Mouse (Mus musculus) right cerebral cortex, adult 2 months (tissue): ENCODE measurements around the gene Apba1.

Experiments used
- DNase-seq, 2 experiments: peaks; one replicate each; pipeline ENCODE4 v3.0.0; 2021 to 2022; ENCODE audit warnings: low spot score in 2 of 2

Gene Apba1

GRCm38 (mm10) chr19:23758554-23759321 is at the start of gene Apba1:
Gene Apba1, plus strand, starts transcription at chr19:23758887.
- peak; percentile 73 to 80 for DNase-seq

- no peak for DNase-seq
These were observed 12.2 kb upstream of the Apba1 start for GRCm38 (mm10) chr19:23746506-23746905.

GRCm38 (mm10) chr19:23757011-23757410 is 1.7 kb upstream of the Apba1 start:
- DNase-seq = no peak

DNA sequence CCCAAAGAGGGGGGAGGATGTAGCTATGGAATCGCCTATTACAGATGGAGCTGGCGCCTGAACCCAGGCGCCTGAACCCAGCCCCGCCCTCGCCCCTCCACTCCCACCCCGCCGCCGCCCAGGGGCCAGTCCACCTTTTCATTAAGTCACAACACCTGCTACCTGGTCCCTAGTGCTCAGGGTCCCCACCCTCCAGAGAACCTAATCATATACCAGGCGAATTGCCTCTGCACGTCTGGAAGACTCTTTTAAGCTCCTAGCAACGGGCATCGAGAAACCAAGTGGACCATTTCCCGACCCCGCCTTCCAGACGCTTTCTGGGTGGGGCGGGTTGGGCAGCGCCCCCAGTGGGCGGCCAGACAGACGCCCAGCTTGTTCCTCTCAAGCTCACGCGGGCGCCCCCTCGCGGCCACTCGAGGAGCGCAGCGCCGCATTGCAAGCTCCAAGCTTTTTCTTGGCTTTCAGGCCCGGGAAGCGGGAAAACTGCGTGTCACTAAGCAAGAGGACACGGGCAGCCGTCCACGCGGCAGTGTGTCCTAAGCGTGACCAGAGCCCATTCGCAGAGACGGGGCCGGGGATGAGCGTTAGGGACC is 630 bp upstream of the Apba1 start:
- DNase-seq = peak; percentile 95 to 96

DNA sequence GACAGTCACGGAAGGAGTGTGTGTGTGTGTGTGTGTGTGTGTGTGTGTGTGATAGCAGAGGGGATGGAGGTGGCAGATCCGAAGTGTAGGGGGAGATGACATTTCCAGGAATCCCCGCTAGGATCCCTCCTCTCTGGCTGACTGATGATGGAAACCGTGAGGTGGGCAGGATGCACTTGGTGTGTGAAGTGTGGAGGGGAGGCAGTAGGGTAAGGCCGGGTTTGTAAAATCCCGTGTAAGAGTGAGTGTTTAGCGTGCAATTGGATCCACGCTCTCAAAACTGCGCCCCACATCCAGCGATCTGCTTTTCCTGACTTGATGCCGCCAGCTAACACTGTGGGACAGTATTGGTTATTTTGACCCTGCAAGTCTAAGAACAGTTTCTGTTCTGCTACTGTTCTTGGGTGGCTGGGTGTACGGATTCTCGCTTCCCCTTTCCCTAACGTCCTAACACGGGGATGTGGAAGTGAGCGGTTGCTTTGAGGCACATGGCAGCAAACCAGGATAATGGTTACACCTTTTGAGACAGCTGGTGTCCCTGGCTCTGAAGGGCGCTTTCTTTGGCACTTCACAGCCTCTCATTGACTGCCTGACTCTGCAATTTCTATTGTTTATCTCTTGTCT is 747 bp downstream of the Apba1 start:
- DNase-seq = no peak

DNA sequence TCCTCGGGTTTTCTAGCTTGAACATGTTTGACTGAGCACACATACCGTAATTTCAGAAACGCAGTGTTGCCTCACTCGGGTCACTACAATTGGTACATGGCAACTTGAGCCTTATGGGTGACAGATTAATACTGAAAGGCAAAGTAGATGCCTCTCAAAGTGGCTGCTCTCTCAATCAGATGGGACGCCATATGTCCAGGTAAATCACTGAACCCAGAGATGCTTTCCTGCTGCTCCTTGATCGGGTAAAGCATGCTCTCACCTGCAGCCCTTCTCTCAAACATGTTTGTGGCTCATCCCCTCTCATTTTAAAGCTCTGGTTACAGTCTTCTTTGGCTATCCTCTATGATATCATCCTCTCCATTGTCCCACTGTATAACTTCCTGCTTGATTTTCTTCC is 4.7 kb downstream of the Apba1 start:
- no peak for DNase-seq

- DNase-seq = no peak
These were observed 5.4 kb downstream of the Apba1 start for GRCm38 (mm10) chr19:23764051-23764450.

- no peak for DNase-seq
These were observed 10.2 kb downstream of the Apba1 start for GRCm38 (mm10) chr19:23768864-23769263.

DNA sequence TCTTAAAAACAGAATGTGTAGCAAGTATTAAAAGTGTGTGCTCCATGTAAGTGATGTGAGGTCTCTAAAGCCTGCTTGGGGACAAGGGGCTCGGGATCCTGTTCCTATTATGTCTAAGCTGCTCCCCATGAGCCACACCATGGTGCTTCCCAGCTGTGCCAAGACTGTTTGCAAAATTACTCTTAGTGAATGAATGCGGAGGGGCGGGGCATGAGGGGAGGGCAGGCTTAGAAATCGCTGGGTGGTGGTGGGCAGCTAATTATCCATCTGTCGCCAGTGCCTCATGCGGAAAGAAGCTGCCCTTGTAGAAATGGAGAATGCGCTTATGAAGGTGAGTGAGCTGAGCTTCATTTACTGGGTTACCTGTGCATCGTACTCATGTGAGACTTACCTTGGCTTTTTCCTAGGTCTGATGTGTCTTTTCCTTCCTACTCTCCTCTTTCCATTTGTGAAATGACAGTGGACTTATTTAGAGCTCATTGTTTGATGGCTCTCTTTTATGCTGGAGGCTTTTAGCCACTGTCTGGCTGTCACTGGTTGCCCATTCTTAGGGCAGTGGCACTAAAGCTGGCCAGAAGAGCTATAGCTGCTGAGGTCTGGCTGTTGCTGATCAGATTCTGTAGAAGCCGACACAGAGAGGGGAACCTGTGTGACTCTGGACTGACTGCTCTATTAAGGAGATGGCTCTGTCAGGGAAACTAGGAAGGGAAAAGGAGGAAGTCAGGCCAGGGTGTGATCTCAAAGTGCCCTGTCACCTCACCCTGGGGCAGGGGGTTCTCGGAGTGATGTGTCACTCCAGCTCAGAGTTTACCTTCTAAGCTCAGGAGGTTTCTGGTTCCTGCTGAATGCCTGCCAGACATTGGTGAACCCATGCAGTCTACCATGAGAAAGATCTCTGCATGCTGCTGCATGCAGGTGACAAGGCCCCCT is 12.1 kb downstream of the Apba1 start:
- no peak for DNase-seq

GRCm38 (mm10) chr19:23771971-23772370 is 13.3 kb downstream of the Apba1 start:
- no peak for DNase-seq

DNA sequence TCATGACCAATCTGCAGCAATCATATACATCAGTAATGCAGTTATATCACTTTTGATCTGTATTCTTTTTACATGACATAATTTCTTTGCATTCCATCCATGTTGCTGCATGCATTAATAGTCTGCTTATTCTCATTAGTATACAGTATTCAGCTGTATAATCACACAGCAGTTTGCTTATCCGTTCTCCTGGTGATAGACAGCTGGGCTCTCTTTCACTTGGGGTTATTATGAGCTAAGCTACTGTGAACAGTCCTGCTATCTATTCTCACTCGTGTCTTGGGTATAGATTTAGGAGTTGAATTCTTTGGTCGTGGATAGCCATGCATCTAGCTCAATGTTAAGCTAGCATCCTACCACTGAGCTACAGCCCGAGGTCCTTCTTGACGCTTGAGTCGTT is 16.7 kb downstream of the Apba1 start:
- no peak for DNase-seq

DNA sequence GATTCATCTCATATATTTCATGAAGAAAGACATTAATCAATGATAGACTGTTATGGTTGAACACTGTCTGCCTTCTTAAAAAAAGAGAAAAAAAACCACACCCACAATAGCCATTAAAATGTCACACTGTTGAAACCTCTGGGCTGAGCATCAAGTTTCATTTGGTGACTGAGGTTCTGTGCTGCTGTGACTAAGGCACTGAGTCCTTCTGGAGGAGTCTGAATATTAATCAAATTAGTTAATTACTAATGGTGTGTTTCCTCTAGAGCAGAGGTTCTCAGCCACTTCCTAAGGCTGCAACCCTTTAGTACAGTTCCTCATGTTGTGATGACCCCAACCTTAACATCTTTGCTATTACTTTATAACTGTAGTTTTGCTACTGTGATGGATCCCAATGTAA is 20.4 kb downstream of the Apba1 start:
- no peak for DNase-seq

GRCm38 (mm10) chr19:23780105-23780504 is 21.4 kb downstream of the Apba1 start:
- no peak for DNase-seq

DNA sequence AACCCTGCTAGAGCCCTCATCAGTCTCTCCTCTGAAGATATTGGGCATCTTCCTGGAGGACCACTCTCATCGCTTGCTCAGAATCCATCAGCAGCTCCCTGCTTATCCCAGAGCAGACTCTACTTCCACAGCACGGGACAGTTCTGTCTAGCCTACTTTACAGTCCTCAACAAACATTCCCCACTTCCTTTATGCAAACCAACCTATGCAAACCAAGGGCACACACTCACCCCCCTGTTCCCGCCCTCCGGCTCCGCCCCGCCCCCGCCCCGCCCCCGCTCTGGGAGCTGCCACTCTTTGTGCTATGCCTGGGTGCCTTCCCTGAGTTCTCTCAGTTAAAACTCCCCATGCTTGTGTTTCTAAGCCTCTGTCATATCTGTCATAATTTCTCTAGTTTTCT is 23.3 kb downstream of the Apba1 start:
- DNase-seq = no peak

- no peak for DNase-seq
These were observed 29.9 kb downstream of the Apba1 start for GRCm38 (mm10) chr19:23788420-23789132.

DNA sequence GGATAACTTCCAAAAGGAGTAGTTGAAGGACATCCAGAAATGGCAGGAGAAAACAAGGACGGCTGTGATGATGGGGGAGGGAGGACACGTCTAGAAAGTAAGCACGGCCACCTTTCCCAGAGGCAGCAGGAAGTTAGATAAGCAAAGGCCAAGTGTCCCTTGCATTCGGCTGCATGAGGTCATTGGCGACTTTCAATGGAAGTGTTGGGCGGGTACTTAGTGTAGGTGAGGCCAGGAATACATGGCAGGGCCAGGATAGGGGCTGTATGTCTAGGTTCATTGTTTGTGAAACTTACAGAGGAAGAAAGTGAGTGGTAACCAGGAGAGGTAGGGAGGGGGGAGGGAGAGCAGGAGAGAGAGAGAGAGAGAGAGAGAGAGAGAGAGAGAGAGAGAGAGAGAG is 33.0 kb downstream of the Apba1 start:
- DNase-seq = no peak

DNA sequence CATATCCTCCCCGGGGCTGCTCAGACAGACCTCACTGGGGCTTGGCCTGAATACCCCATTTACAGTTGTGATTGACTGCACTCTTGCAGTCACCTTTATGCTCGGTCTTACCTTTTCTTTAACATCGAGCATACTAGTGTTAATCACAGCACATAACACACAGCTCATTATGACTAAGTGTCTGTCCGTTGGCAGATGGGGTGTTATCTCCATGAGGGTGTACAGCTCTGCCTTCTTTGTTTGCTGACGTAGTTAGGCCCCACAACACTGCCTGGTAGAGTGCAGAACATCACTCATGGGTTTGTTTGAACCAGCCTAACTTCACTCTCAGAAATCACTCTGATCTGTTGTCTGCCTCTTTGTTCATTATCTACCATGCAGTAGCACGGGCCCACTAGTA is 33.9 kb downstream of the Apba1 start:
- peak in 1 of 2 experiments; percentile 29 for DNase-seq

DNA sequence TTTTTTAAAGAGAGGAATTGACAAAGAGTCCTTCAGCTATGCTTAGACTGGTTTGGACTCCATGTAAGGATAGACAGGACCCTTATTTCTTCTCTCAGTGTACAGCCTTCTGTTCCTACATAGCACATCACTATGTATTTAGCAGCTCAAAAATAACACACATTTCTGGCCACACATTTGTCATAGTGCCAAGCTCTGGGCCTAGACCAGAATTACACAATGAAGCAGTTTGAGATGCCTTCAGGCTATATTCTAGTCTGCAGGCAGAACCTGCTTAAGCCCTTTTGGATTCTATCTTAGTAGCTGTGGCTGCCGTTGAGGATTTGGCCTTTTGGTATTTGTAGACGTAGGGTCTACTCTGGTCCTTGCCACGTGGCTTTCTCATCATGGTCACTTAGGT is 35.8 kb downstream of the Apba1 start:
- DNase-seq = peak; percentile 54 to 58

GRCm38 (mm10) chr19:23795156-23795555 is 36.5 kb downstream of the Apba1 start:
- DNase-seq = peak; percentile 29 to 32

DNA sequence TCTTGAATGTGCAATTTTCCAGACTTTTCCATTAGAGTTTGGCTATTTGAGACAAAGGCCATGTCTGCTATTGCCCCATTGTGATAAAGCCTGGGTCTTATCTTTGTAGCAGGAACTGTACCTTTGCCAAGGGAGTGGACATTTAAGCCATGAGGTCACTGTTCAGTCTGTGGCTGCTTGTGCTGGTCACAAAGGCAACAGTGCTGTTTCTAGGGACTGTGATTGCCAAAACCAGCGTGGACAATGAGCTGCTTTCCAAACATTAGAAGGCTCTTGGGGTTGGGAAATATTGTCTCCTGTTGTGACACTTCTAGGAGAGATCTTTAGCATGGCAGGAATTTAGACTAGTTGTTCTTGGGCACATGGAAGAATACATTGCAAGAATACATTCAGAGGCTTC is 42.5 kb downstream of the Apba1 start:
- DNase-seq = no peak

- no peak for DNase-seq
These were observed 44.7 kb downstream of the Apba1 start for GRCm38 (mm10) chr19:23803221-23803870.
